Mouse (Mus musculus) G1E (cell line): ENCODE measurements around the gene Tac4.

ENCODE experiments used
- CTCF ChIP-seq: IDR thresholded peaks from 2 replicates; pipeline ENCODE4 v1.5.1; 2012; ENCODE audit warnings: low read depth, low read length, inconsistent platforms, mixed read lengths
- TAL1 ChIP-seq: conservative IDR thresholded peaks from 2 replicates; pipeline ENCODE4 v1.6.1; 2012; ENCODE audit warnings: low read depth, low read length, inconsistent platforms, mixed read lengths

- no peak for TF ChIP-seq CTCF
- no peak for TF ChIP-seq TAL1
Observed at GRCm38 (mm10) chr11:95293017-95293624, 31.8 kb downstream of the Tac4 start.
